Mouse (Mus musculus) midbrain, postnatal 0 days (tissue): ENCODE data around the gene Tubb4b. TPM values are rescaled to one million over a fixed set of nuclear protein-coding genes. Genes with fewer than 3 reads are reported as not detected.

ENCODE experiments used
- ATAC-seq: fragments of 200-750 bp; cut with Nextera tagmentation; 2 replicates; pipeline ENCODE4 v1.8.0; 2017; ENCODE audit warnings: moderate number of reproducible peaks, mild to moderate bottlenecking, moderate TSS enrichment, moderate library complexity; ENCODE audit not compliant: low FRiP score
- DNase-seq: peaks from one replicate; pipeline ENCODE4 v3.0.0-alpha.2; 2015; ENCODE audit warnings: low spot score
- H3K27ac ChIP-seq: fragments of 300-500 bp; sonication (generic); 2 replicates; pipeline ENCODE4 v1.5.1; 2014; ENCODE audit warnings: low read depth, mild to moderate bottlenecking, low read length, mixed read lengths
- H3K27me3 ChIP-seq: fragments of 300-500 bp; sonication (generic); 2 replicates; pipeline ENCODE4 v1.6.1; 2014; ENCODE audit warnings: low read length, control low read depth, mixed read lengths; ENCODE audit not compliant: insufficient read depth
- H3K36me3 ChIP-seq: fragments of 300-500 bp; sonication (generic); 2 replicates; pipeline ENCODE4 v1.6.1; 2014; ENCODE audit warnings: low read length, control low read depth, mixed read lengths; ENCODE audit not compliant: insufficient read depth
- H3K4me1 ChIP-seq: fragments of 300-500 bp; sonication (generic); 2 replicates; pipeline ENCODE4 v1.6.1; 2014; ENCODE audit warnings: mild to moderate bottlenecking, control low read depth, antibody characterized with exemption, low read length, mixed read lengths; ENCODE audit not compliant: insufficient read depth
- H3K4me2 ChIP-seq: fragments of 300-500 bp; sonication (generic); 2 replicates; pipeline ENCODE4 v1.6.1; 2014; ENCODE audit warnings: low read depth, mild to moderate bottlenecking, low read length, mixed read lengths; ENCODE audit not compliant: poor library complexity, severe bottlenecking
- H3K4me3 ChIP-seq: fragments of 300-500 bp; sonication (generic); 2 replicates; pipeline ENCODE4 v1.5.1; 2014; ENCODE audit warnings: low read depth, mild to moderate bottlenecking, low read length, moderate library complexity
- H3K9ac ChIP-seq: fragments of 300-500 bp; sonication (generic); replicated peaks from 2 replicates; pipeline ENCODE4 v1.6.1; 2014; ENCODE audit warnings: mild to moderate bottlenecking, low read length, moderate library complexity, mixed read lengths; ENCODE audit not compliant: poor library complexity, severe bottlenecking
- H3K9me3 ChIP-seq: fragments of 300-500 bp; sonication (generic); 2 replicates; pipeline ENCODE4 v1.6.1; 2016; ENCODE audit warnings: low read length, control low read depth
- CTCF ChIP-seq: IDR thresholded peaks from 2 replicates; pipeline ENCODE4 v1.5.1; 2016; ENCODE audit warnings: antibody characterized with exemption, mild to moderate bottlenecking
- WGBS: fragments of 180-500 bp; shearing (Covaris S2); extraction: QIAGEN DNeasy Blood & Tissue Kit; methylation state at CpG from one replicate; pipeline ENCODE4 v1.1.7; 2014; 5-methylcytosine and 5-hydroxymethylcytosine counted together
- polyA plus RNA-seq: library from polyadenylated mRNA; unstranded; fragments of >200 nt; fragmentation: Nextera tagmentation; extraction: Ambion mirVana; gene quantifications from 2 replicates; pipeline ENCODE4 v1.2.1, GENCODE M21; 2015
- total RNA-seq: library from RNA; depleted of rRNA; stranded (reverse); fragments of >200 nt; gene quantifications from 2 replicates; pipeline ENCODE4 v1.2.3, GENCODE M21; 2014

Tubb4b gene
- total and polyA plus RNA-seq, 2 experiments from 2014 or later, result 461 to 625 TPM

DNA sequence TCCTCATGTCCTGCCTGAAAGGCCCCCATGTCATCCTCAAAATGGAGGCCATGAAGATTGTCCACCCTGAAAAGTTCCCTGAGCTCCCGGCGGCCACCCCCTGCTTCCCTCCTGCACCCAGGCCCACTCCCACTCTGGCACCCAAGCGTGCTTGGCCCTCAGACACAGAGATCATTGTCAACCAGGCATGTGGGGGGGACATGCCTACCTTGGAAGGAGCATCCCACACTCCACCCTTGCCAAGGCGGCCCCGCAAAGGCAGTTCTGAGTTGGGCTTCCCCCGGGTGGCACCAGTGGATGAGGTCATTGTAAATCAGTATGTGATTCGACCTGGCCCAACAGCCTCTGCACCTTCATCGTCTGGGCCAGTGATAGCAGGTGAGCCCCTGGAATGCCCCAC is 18.8 kb upstream of the Tubb4b start:
- Histone ChIP-seq H3K27ac (no peak overlapping the region), H3K4me3 (peak overlapping the region; percentile 75), H3K9me3 (no peaks in the 10 kb centered on the region), H3K4me1 (peaks cover 9% of the 10 kb centered on the region; the same call in 1 of the 2 replicates), H3K27me3 (no peaks in the 10 kb centered on the region), H3K36me3 (peaks cover 24% of the 10 kb centered on the region), H3K4me2 (peak overlapping the region; percentile 94), H3K9ac (peak overlapping the region; percentile 87)
- no peak for TF ChIP-seq CTCF
- WGBS, result 85% methylated on average over 8 of the region's 8 CpGs
- no peak for ATAC-seq
- no peak for DNase-seq

- ATAC-seq, result peak; percentile 60
- Histone ChIP-seq H3K9ac (peak within 1 kb of the TSS; percentile 87), H3K27ac (peak within 1 kb of the TSS; percentile 80), H3K9me3 (no peaks in the 10 kb centered on the region), H3K4me2 (peak within 1 kb of the TSS; percentile 94), H3K4me3 (peak within 1 kb of the TSS; percentile 75), H3K36me3 (peaks cover 17% of the 10 kb centered on the region), H3K27me3 (no peaks in the 10 kb centered on the region), H3K4me1 (peaks cover 9% of the 10 kb centered on the region; the same call in 1 of the 2 replicates)
- no peak for TF ChIP-seq CTCF
- peak; percentile 57 for DNase-seq
- 2% methylated on average over 42 of the region's 59 CpGs for WGBS
These were observed 17.6 kb upstream of the Tubb4b start, which contains the start of the genes Rnf208 and Cysrt1 for GRCm38 (mm10) chr2:25242101-25242506. TSS of gene Rnf208 (plus strand) at chr2:25242255. TSS of gene Cysrt1 (minus strand) at chr2:25242452.

GRCm38 (mm10) chr2:25241438-25241775 is 16.9 kb upstream of the Tubb4b start:
- Histone ChIP-seq H3K27me3 (no peaks in the 10 kb centered on the region), H3K27ac (peak overlapping the region; percentile 80), H3K36me3 (peaks cover 17% of the 10 kb centered on the region), H3K9ac (peak overlapping the region; percentile 87), H3K4me1 (peaks cover 9% of the 10 kb centered on the region; the same call in 1 of the 2 replicates), H3K4me3 (peak overlapping the region; percentile 75), H3K4me2 (peak overlapping the region; percentile 94), H3K9me3 (no peaks in the 10 kb centered on the region)
- DNase-seq (no peak), ATAC-seq (peak; percentile 47; the same call in 1 of the 2 replicates)
- WGBS, result 14% methylated on average over 6 of the region's 6 CpGs
- TF ChIP-seq CTCF, result no peak

DNA sequence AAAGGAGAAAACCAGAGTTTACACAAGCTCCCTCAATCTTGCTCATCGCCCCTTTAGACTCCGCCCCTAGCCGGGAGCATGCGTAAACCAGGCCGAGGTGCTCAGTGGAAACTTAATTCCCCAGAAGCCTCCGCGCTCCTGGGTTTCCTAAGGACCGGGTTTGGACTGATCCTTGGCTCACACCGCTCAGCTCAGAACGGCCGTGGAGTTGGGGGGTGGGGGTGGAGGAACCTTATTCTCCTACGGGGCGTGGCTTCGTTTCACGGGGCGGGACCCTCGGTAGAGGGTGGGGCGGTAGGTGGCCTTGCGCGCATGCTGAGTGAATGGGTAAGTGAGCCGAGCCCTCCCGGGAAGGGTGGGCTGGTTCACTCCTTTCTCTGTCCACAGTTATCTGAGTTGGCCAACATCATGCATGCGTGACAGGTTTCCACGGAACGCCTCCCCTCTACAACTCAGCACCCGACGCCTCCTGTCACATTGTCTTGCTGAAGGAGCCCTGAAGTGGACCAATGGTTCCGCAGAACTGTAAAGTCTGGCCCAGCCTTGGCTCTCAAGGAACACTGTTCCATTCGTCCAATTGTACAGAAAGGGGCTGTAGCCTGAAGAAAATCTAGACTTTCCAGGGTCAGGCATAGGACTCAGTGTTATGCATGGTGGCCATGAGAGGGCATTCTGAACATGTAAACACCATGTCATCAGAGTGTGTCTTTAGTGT is 16.4 kb upstream of the Tubb4b start:
- Histone ChIP-seq H3K27ac (peak overlapping the region; percentile 80), H3K4me2 (peak overlapping the region; percentile 94), H3K27me3 (no peaks in the 10 kb centered on the region; the same call in 1 of the 2 replicates), H3K4me1 (peaks cover 9% of the 10 kb centered on the region; the same call in 1 of the 2 replicates), H3K9me3 (no peaks in the 10 kb centered on the region), H3K9ac (peak overlapping the region; percentile 87), H3K36me3 (peaks cover 12% of the 10 kb centered on the region), H3K4me3 (peak overlapping the region; percentile 75)
- WGBS, result under 1% methylated on average over 29 of the region's 29 CpGs
- ATAC-seq (peak; percentile 79), DNase-seq (peak; percentile 84)
- TF ChIP-seq CTCF, result no peak

GRCm38 (mm10) chr2:25240310-25240709 is 15.8 kb upstream of the Tubb4b start:
- Histone ChIP-seq H3K9ac (no peak overlapping the region), H3K36me3 (peaks cover 7% of the 10 kb centered on the region), H3K27me3 (no peaks in the 10 kb centered on the region; the same call in 1 of the 2 replicates), H3K27ac (peak overlapping the region; percentile 59; the same call in 1 of the 2 replicates), H3K4me2 (peak overlapping the region; percentile 94), H3K9me3 (no peaks in the 10 kb centered on the region), H3K4me1 (peaks cover 9% of the 10 kb centered on the region; the same call in 1 of the 2 replicates), H3K4me3 (peak overlapping the region; percentile 75; the same call in 1 of the 2 replicates)
- WGBS, result 53% methylated on average over 8 of the region's 8 CpGs
- DNase-seq (no peak), ATAC-seq (no peak)
- no peak for TF ChIP-seq CTCF

GRCm38 (mm10) chr2:25239766-25240165 is 15.3 kb upstream of the Tubb4b start:
- no peaks in the 10 kb centered on the region; the same call in 1 of the 2 replicates for H3K27me3 ChIP-seq
- WGBS, result 89% methylated on average over 3 of the region's 3 CpGs
- peaks cover 9% of the 10 kb centered on the region; the same call in 1 of the 2 replicates for H3K4me1 ChIP-seq
- no peak for TF ChIP-seq CTCF
- H3K4me3 ChIP-seq, result no peak overlapping the region
- no peak overlapping the region for H3K27ac ChIP-seq
- no peak overlapping the region for H3K4me2 ChIP-seq
- DNase-seq (no peak), ATAC-seq (no peak)
- H3K9me3 ChIP-seq, result no peaks in the 10 kb centered on the region
- no peak overlapping the region for H3K9ac ChIP-seq
- peaks cover 2% of the 10 kb centered on the region for H3K36me3 ChIP-seq
